Mouse (Mus musculus) layer of hippocampus, adult 9-10 months (tissue): ENCODE data around the gene Ube2s.

ENCODE experiments used
- DNase-seq: peaks from one replicate; pipeline ENCODE4 v3.0.0; 2022; ENCODE audit warnings: low spot score

The Ube2s gene

DNA sequence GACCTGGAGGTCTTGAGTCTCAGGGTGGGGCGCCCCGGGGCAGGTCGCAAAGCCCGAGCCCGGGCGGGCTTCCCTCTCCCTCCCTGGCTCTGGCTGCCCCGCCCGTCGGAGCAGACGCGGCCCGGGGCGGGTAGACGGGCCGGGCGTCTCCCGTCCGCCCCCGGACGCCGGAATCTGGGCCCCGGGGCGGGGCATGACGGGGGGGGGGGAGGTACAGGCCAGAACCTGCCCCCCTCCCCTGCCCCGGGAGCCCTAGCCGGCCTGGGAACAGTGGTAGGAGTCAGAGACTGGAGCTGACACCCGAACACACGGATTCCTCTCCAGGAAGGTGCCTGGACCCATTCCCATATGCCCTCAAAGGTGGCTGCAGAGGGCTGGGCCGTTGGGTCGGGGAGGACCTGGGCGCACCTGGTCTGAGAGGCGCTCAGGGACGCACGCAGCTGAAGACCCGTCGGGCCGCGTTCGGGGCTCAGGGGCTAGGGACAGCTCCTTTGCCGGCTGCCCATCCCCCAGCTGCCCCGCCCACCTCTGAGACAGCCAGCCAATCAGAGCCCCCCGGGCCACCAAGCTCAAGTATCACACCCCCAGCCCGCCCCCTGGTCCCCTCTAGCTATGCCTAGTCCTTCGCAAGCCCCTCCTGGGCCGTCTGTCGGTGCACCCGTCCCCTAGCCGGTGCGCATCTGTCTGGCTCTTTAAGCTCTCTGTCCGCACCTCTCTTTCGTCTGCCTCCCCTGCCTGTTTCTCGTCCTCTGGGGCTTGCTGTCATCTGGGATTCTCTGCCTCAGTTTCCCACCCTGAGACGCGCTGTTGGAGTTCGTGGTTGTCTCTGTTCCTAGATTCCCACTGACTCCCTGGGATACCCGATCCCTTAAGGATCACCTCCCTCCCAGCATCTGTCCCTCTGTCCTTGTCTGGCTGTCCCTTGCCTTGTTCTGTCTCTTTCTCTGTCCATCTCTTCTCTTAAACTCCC is 35.2 kb downstream of the Ube2s start:
- no peak for DNase-seq

DNA sequence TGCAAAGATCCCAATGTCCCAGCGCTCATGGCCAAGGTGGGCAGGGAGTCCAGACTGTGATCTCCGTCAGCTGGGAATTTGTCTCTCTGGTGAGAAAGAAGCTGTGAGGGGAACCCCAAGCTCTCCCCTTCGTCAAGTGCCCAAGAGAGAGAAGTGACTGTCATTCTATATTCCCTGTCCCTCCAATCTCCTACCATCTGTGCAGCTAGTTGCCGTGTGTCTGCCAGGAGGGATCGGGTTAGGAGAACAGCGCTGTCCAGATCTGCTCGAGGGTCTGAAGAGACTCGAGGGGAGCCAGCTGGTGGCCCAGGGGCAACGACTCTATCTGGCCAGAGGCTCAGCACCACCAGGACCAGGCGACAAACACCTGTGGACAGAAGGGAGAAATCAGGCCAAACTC is 36.3 kb downstream of the Ube2s start:
- DNase-seq = no peak

GRCm38 (mm10) chr7:4771202-4771601 is 41.2 kb downstream of the Ube2s start, which contains the start of gene Fam71e2:
TSS of gene Fam71e2 (minus strand) at chr7:4771302.
- DNase-seq = no peak

- DNase-seq = no peak
Observed at GRCm38 (mm10) chr7:4764946-4765710, 47.3 kb downstream of the Ube2s start.

DNA sequence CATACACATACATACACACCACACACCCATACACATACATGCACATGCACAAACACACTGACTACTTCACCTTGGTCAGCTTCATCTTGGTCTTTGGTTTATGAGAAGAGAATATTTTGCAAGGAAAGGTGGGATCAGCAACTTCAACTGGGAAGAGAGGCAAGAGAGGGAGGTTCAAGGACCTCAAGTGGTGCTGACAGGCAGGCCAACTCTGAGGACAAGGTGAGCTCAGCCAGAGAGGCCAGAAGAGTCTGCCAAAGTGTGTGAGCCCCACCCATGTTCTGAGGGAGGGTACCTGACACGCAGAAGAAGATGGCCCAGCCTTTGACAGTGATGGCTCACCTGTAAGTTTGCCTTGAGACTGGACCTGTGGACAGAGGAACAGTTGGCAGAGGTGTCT is 52.7 kb downstream of the Ube2s start:
- DNase-seq = no peak

GRCm38 (mm10) chr7:4752821-4753570 is 59.4 kb downstream of the Ube2s start, which contains the start of gene Cox6b2:
TSS of gene Cox6b2 (minus strand) at chr7:4753094.
- DNase-seq = peak; percentile 18

- no peak for DNase-seq
Observed at GRCm38 (mm10) chr7:4751971-4752820, 60.2 kb downstream of the Ube2s start.

GRCm38 (mm10) chr7:4749169-4749568 is 63.2 kb downstream of the Ube2s start:
- no peak for DNase-seq

GRCm38 (mm10) chr7:4748321-4748720 is 64.1 kb downstream of the Ube2s start:
- DNase-seq = no peak

DNA sequence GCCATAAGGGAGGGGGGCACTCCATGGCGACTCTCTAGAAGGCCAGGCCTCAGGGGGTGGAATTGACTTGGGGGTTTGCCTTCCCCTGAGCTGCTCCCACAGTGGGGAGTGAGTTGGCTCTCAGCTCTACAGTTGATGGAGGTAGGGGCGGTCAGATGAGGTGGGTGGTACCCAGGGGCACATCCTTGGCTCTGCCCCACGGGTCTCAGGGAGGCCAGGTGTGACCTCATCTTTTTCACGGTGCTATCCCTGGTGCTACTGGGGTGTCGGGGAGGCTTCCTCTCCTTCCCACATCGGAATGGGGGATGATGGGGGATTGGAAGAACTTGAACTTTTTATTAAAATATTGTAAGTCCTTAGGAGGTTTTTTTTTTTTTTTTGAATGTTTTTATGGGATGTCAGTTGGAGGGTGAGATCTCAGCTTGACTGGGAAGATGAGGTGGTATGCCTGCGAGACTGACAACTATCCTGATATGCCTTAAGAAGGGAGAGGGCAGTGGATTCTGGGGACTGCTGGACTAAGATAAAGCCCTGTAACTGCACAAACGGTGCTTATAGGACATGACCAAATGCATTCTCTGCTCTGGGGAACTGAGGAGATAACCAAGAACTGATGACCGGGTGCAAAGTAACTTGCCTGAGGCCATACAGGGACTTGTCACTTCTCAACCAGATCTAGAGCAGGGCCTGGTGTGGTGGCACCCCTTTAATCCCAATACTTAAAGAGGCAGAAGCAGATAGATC is 65.1 kb downstream of the Ube2s start:
- no peak for DNase-seq

DNA sequence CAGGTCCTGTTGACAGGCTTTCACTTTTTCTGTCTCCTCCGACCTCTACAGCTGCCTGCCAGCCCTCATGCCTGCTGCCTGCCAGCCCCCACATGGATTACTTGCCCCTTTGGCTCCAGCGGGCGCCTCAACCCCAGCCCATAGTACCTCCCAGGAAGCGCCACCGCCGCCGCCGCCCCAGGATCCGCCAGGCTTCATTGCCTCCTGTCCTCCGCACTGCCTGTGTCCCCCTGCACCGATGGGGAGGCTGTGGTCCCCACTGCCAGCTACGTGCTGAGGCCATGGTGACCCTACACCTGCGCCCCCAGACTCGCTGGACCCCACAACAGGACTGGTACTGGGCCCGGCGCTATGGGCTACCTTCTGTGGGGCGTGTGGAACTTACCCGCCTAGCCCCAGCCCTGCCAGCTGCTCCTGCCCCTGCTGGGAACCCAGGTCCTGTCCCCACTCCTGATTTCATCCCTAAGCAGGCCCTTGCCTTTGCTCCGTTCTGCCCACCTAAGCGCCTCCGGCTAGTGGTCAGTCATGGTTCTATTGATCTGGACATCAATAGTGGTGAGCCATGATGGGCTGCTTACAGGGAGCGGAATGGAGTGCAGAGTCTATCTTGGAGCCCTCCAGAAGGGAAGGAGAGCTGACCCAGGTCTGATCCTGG is 65.9 kb downstream of the Ube2s start:
- no peak for DNase-seq

GRCm38 (mm10) chr7:4744886-4745285 is 67.5 kb downstream of the Ube2s start:
- DNase-seq = no peak
